8 mouse cellular contexts compared by ENCODE assay signal in the genomic region with DNA sequence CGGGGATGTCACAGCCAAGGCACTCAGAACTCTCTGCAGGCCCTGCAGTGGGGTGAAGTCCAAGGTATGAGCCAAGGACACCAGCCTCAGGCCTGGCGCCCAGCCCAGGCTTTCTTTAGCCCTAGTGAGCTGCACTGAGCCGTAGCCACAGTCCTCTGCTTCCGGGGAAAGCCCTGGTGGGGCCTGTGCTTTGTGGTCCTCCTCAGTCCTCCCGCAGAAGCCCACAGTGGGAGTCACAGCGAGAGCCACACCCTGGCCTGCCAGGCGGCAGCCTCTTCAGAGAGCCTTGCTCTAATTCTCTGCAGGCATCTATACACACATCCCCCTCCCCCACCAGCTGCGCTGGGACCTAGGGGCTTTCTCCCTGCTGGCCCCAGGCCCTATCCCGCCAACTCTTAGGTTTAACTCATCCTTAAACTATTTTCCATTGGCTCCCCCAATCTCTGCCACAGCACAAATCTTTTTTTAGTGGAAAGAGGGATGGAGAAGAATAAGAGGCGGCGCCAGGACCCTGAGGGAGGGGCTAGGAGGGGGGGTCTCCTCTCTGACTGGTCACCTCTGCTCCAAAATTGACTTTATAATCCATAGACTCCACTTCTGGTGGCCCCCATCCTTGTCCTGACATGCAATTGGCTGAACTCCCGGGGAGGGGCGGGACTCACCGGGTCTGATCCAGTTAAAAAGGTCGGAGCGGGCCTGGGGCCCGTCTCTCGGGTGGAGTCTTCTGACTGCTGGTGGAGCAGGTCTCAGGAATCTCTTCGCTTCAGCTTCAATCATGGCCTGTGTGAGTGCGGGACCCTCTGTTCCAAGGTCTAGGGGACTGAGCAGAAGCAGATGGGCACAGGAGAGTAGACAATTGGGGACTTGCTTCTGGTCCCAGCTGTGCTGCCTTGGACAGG. TPM values are rescaled to one million over a fixed set of nuclear protein-coding genes. Genes with fewer than 3 reads are reported as not detected.
DNase-seq lines count a peak whose midpoint lies in the region; ATAC-seq and TF ChIP-seq lines count a peak whose summit lies in the region.

Lgals1 (plus strand) TSS at position 705 of the 899 bp plus-strand sequence.

- intact Hi-C loops in heart, postnatal 25 days (cut with DNase I), result no loop called here

- peak within 1 kb of the TSS; percentile 64 for H3K4me2 ChIP-seq in forebrain, embryonic 13.5 days
- peak within 1 kb of the TSS; percentile 70 for H3K4me2 ChIP-seq in lung, embryonic 14.5 days

- TF ChIP-seq CTCF in lung, embryonic 14.5 days (IDR thresholded peaks at IDR 0.05; ENCODE audit: low read depth), result no peak

- H3K27ac ChIP-seq in forebrain, embryonic 13.5 days, result peak within 1 kb of the TSS; percentile 41
- H3K27ac ChIP-seq in lung, embryonic 14.5 days (ENCODE audit: low read depth), result peak within 1 kb of the TSS; percentile 97

- peaks cover 32% of the 10 kb centered on the region for H3K4me1 ChIP-seq in forebrain, embryonic 13.5 days
- H3K4me1 ChIP-seq in lung, embryonic 14.5 days (ENCODE audit: insufficient read depth), result peaks cover 18% of the 10 kb centered on the region

- ATAC-seq in forebrain, embryonic 13.5 days, result peak; percentile 55
- peak; percentile 83 for ATAC-seq in lung, embryonic 14.5 days (ENCODE audit: insufficient read depth)
- ATAC-seq in neutrophil, adult 5-6 weeks (ENCODE audit: extremely low read depth, insufficient number of reproducible peaks, low FRiP score, poor library complexity, severe bottlenecking), result no peak

- peak within 1 kb of the TSS; percentile 46 for H3K9ac ChIP-seq in forebrain, embryonic 13.5 days
- H3K9ac ChIP-seq in lung, embryonic 14.5 days, result peak within 1 kb of the TSS; percentile 50

- no peaks in the 10 kb centered on the region for H3K9me3 ChIP-seq in forebrain, embryonic 13.5 days (replicated peaks)
- no peaks in the 10 kb centered on the region for H3K9me3 ChIP-seq in lung, embryonic 14.5 days (ENCODE audit: low read depth, low read length)

- 6% methylated on average over 20 of the region's 20 CpGs for WGBS in forebrain, embryonic 13.5 days
- WGBS in large intestine, adult 2 months, result 10% methylated on average over 20 of the region's 20 CpGs
- WGBS in lung, embryonic 14.5 days, result 7% methylated on average over 20 of the region's 20 CpGs

- H3K4me3 ChIP-seq in forebrain, embryonic 13.5 days, result peak within 1 kb of the TSS; percentile 30
- peak within 1 kb of the TSS; percentile 47 for H3K4me3 ChIP-seq in lung, embryonic 14.5 days (ENCODE audit: low read depth, low read length)

- H3K27me3 ChIP-seq in forebrain, embryonic 13.5 days, result peaks cover 11% of the 10 kb centered on the region
- H3K27me3 ChIP-seq in lung, embryonic 14.5 days (ENCODE audit: insufficient read depth, low read length), result no peaks in the 10 kb centered on the region

- no peaks in the 10 kb centered on the region for H3K36me3 ChIP-seq in forebrain, embryonic 13.5 days (ENCODE audit: poor library complexity, severe bottlenecking)
- peaks cover 15% of the 10 kb centered on the region for H3K36me3 ChIP-seq in lung, embryonic 14.5 days (ENCODE audit: insufficient read depth)

- DNase-seq in MEL-GATA-1-ER (ENCODE audit: extremely low read depth, low read depth), result peak; percentile 81
- DNase-seq in cerebellum, adult 11 months, result peak; percentile 75
- DNase-seq in heart, postnatal 25 days (ENCODE audit: low spot score), result peak; percentile 90
- no peak for DNase-seq in large intestine, adult 2 months (ENCODE audit: low read depth, low spot score)
- DNase-seq in lung, embryonic 14.5 days, result peak; percentile 96
- DNase-seq in thymus, postnatal 36 days, result peak; percentile 75 to 85

RNA-seq across cellular contexts. Expression of gene Lgals1, which starts in this region (rescaled TPM):
- polyA plus RNA-seq in forebrain, embryonic 13.5 days (2015; fragmentation: Nextera tagmentation; extraction: Ambion mirVana), result 91.7 and 110 TPM in 2 replicates
- total RNA-seq in heart, postnatal 25 days (2021), result 100 to 1,000 TPM; 188 to 192 TPM
- 233 and 310 TPM in 2 replicates for polyA plus RNA-seq in large intestine, adult 2 months (2012; rRNA removed)
- 799 and 855 TPM in 2 replicates for polyA plus RNA-seq in lung, embryonic 14.5 days (2014; fragmentation: Nextera tagmentation; extraction: Ambion mirVana)
- total RNA-seq in neutrophil, adult 5-6 weeks (2017), result 31.7 and 43.2 TPM in 2 replicates
